Mouse (Mus musculus): ENCODE measurements at regions not wholly inside any gene's neighbourhood (a gene's known extent, or its start where the extent isn't known, plus 50 kb on each side); places are given as distances from the start of the nearest gene placed in this dataset.

GRCm38 (mm10) chr2:57424879-57425278 lies 187.4 kb downstream of the Gpd2 start:
- CTCF ChIA-PET = no interaction called here

GRCm38 (mm10) chr2:57425439-57425838 lies 188.0 kb downstream of the Gpd2 start:
- CTCF ChIA-PET = no interaction called here

GRCm38 (mm10) chr2:57450996-57451770 lies 213.7 kb downstream of the Gpd2 start:
- CTCF ChIA-PET = no interaction called here

GRCm38 (mm10) chr2:57453896-57454679 lies 216.7 kb downstream of the Gpd2 start:
- CTCF ChIA-PET = no interaction called here

- CTCF ChIA-PET = no interaction called here
Measured at GRCm38 (mm10) chr2:57459901-57460300, 222.5 kb downstream of the Gpd2 start.

GRCm38 (mm10) chr2:57473873-57474272 lies 236.4 kb downstream of the Gpd2 start:
- CTCF ChIA-PET = no interaction called here

GRCm38 (mm10) chr2:57492116-57492515 lies 254.7 kb downstream of the Gpd2 start:
- CTCF ChIA-PET = no interaction called here

- CTCF ChIA-PET = no interaction called here
Measured at GRCm38 (mm10) chr2:57492914-57493621, 255.6 kb downstream of the Gpd2 start.

- CTCF ChIA-PET = no interaction called here
Measured at GRCm38 (mm10) chr2:57496315-57496954, 259.0 kb downstream of the Gpd2 start.

- CTCF ChIA-PET = no interaction called here
Measured at GRCm38 (mm10) chr2:57497933-57498332, 260.5 kb downstream of the Gpd2 start.

GRCm38 (mm10) chr2:57504678-57505077 lies 267.2 kb downstream of the Gpd2 start:
- CTCF ChIA-PET = no interaction called here

- CTCF ChIA-PET = no interaction called here
Measured at GRCm38 (mm10) chr2:57522465-57522864, 285.0 kb downstream of the Gpd2 start.

- CTCF ChIA-PET = no interaction called here
Measured at GRCm38 (mm10) chr2:57522983-57523382, 285.5 kb downstream of the Gpd2 start.

- CTCF ChIA-PET = no interaction called here
Measured at GRCm38 (mm10) chr2:57527966-57528365, 290.5 kb downstream of the Gpd2 start.

- CTCF ChIA-PET = no interaction called here
Measured at GRCm38 (mm10) chr2:57539842-57540241, 302.4 kb downstream of the Gpd2 start.

- CTCF ChIA-PET = no interaction called here
Measured at GRCm38 (mm10) chr2:57565258-57565657, 327.8 kb downstream of the Gpd2 start.

GRCm38 (mm10) chr2:57566103-57566502 lies 328.7 kb downstream of the Gpd2 start:
- CTCF ChIA-PET = no interaction called here

- CTCF ChIA-PET = no interaction called here
Measured at GRCm38 (mm10) chr2:57567183-57567582, 329.7 kb downstream of the Gpd2 start.

- CTCF ChIA-PET = no interaction called here
Measured at GRCm38 (mm10) chr2:57587065-57587464, 349.6 kb downstream of the Gpd2 start.

GRCm38 (mm10) chr2:57593558-57593957 lies 356.1 kb downstream of the Gpd2 start:
- CTCF ChIA-PET = no interaction called here

GRCm38 (mm10) chr2:57597694-57598358 lies 360.4 kb downstream of the Gpd2 start:
- CTCF ChIA-PET = interaction anchor here (0.6 kb wide), 1 partner anchor 12 kb away, joined by 3 read pairs; no protein-coding TSS in a partner anchor

- CTCF ChIA-PET = no interaction called here
Measured at GRCm38 (mm10) chr2:57611599-57611998, 374.2 kb downstream of the Gpd2 start.

All from spleen, embryonic (tissue).